Mouse (Mus musculus): ENCODE results near the gene Elp1. TPM values are rescaled to one million over a fixed set of nuclear protein-coding genes. Genes with fewer than 3 reads are reported as not detected.

The Elp1 gene
- polyA plus RNA-seq, 1 experiment from 2014 or later = 36.0 TPM

DNA sequence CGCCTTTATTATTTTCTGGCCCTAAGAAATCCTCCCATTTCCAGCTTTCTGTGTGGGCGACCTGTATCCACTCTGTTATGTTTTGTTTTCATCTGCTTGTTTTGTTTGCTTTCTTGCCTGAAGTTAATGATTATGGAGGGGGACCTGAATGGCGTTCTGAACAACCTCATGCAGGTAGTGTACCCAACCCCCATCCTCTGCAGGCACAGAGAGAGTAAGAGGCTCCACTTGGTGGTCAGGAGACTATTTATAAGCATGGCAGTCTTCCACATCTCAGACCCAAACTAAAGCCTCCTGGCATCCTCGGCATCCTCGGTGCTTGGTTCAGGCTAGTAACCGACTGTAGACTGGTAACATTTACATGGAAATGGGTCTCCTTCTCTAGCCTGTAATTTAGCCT, 79.8 kb downstream of the Elp1 start:
- no peaks in the 10 kb centered on the region for H3K27me3 ChIP-seq (replicated peaks)
- WGBS = 61% methylated on average over 6 of the region's 6 CpGs

DNA sequence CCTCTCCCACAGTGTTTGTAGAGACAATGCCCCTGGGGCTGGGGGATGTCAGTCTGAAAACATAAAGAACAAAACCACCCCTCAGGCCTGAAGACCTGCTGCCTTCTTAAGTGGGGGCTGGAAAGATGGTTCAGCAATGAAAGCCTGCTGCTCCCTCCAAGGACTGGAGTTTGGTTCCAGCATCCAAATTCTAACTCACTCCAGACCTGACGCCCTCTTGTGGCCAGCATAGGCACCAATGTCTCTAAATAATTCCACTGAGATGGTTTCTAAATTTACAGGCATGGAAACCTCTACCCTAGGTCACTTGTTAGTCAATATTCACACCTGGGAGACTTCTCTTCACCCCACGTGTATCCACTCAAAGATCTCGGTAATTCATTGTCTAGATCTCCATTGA, 80.7 kb downstream of the Elp1 start:
- H3K4me1 ChIP-seq (replicated peaks) = no peaks in the 10 kb centered on the region
- H3K4me3 ChIP-seq (replicated peaks) = no peak overlapping the region
- no peak overlapping the region for H3K4me2 ChIP-seq (replicated peaks)
- 36% methylated on average over 3 of the region's 3 CpGs for WGBS
- H3K36me3 ChIP-seq = no peaks in the 10 kb centered on the region
- no peak for ATAC-seq
- H3K9ac ChIP-seq = no peak overlapping the region
- no peaks in the 10 kb centered on the region for H3K9me3 ChIP-seq
- no peaks in the 10 kb centered on the region for H3K27me3 ChIP-seq (replicated peaks)
- no peak overlapping the region for H3K27ac ChIP-seq

More for the DNA sequence above, 79.8 kb downstream of the Elp1 start:
- H3K4me2 ChIP-seq (replicated peaks) = no peak overlapping the region
- H3K9me3 ChIP-seq = no peaks in the 10 kb centered on the region
- H3K36me3 ChIP-seq = no peaks in the 10 kb centered on the region
- H3K4me3 ChIP-seq (replicated peaks) = no peak overlapping the region
- no peak overlapping the region for H3K27ac ChIP-seq
- ATAC-seq = no peak
- no peaks in the 10 kb centered on the region for H3K4me1 ChIP-seq (replicated peaks)
- no peak overlapping the region for H3K9ac ChIP-seq

DNA sequence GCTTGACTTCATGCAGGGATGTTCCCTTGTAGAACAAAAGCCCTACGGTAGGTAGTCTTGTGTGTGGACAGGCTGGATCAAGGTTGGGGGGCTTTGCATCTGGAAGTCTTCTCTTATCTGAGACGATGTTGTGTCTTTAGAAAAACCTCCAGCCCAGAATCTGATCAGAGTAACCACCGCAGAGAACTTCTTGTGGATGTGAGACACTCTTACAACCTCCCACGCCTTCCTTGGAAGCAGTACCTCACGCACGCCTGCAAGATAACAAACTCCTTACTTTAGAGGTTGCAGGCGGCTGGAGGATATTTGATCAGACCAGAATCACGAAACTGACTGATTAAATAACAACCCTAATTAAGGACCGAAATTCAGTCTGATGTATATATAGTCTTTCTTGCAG, 81.7 kb downstream of the Elp1 start:
- H3K36me3 ChIP-seq = no peaks in the 10 kb centered on the region
- no peaks in the 10 kb centered on the region for H3K4me1 ChIP-seq (replicated peaks)
- no peaks in the 10 kb centered on the region for H3K9me3 ChIP-seq
- no peak for ATAC-seq
- no peak overlapping the region for H3K4me2 ChIP-seq (replicated peaks)
- H3K4me3 ChIP-seq (replicated peaks) = no peak overlapping the region
- WGBS = 74% methylated on average over 9 of the region's 9 CpGs
- H3K27ac ChIP-seq = no peak overlapping the region
- no peaks in the 10 kb centered on the region for H3K27me3 ChIP-seq (replicated peaks)
- H3K9ac ChIP-seq = no peak overlapping the region

DNA sequence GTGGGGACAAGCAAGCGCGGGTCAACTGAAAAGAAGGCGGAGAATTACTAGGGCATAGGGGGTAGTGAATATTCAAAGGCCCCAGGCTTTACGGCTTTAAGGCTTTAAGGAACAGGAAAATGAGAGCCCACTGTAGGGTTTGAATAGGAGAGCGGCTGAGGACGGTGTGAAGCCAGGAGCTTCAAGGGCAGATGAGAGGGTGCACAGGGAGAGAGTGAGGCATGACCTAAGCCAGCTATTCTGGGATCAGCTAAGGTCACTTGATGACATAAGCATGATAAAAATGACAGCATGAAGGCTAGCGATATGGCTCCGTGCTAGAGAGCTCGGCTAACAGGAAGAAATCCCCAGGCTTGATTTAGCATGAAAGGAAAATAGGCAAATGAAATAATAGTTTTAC, 82.7 kb downstream of the Elp1 start:
- no peaks in the 10 kb centered on the region for H3K36me3 ChIP-seq
- no peak overlapping the region for H3K4me2 ChIP-seq (replicated peaks)
- no peak overlapping the region for H3K4me3 ChIP-seq (replicated peaks)
- no peak overlapping the region for H3K27ac ChIP-seq
- ATAC-seq = no peak
- 71% methylated on average over 9 of the region's 9 CpGs for WGBS
- H3K27me3 ChIP-seq (replicated peaks) = no peaks in the 10 kb centered on the region
- H3K9ac ChIP-seq = no peak overlapping the region
- no peaks in the 10 kb centered on the region for H3K4me1 ChIP-seq (replicated peaks)
- no peaks in the 10 kb centered on the region for H3K9me3 ChIP-seq

DNA sequence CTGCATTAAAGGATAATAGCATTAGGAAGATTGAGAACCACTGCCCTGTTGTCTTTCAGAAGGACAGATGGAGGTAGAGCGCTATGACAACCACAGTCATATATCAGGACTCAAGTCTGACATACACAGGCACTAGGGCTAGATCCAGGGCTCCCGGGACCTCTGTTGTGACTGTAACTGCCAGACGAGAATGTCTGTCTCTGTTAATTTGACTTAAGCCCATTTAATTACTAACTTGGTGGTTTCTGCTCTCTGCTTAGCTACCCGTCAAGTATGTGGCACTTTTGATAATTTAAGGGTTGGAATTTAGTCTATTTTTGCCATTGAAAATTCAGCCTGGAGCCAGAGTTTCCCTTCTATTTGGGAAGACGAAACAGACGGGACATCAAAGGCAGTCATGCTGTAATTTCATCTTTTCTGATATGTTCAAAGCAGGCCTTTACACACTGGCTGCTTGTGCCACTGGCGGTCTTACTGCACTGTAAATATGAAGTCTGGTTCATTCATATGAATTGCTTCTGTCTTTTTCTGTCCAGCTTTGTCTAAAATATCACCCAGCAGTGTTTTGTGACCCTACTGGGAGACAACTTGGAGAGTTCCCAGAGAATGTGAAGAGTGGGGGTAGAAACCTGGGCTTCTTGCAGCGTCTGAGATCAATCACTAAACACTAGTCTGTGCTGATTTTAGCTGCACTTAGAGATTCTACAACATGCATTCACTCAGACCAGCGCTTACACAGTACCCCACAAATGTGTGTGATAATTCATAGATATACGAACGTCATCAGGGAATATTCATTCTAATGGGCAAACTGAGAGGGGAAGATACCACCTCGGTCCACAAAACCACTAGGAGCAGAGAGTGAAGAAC, 83.3 kb downstream of the Elp1 start:
- H3K4me1 ChIP-seq (replicated peaks) = no peaks in the 10 kb centered on the region
- H3K27ac ChIP-seq = no peak overlapping the region
- H3K9me3 ChIP-seq = no peaks in the 10 kb centered on the region
- no peaks in the 10 kb centered on the region for H3K36me3 ChIP-seq
- 62% methylated on average over 12 of the region's 12 CpGs for WGBS
- no peak overlapping the region for H3K4me2 ChIP-seq (replicated peaks)
- no peak for ATAC-seq
- no peak overlapping the region for H3K9ac ChIP-seq
- no peaks in the 10 kb centered on the region for H3K27me3 ChIP-seq (replicated peaks)
- H3K4me3 ChIP-seq (replicated peaks) = no peak overlapping the region

DNA sequence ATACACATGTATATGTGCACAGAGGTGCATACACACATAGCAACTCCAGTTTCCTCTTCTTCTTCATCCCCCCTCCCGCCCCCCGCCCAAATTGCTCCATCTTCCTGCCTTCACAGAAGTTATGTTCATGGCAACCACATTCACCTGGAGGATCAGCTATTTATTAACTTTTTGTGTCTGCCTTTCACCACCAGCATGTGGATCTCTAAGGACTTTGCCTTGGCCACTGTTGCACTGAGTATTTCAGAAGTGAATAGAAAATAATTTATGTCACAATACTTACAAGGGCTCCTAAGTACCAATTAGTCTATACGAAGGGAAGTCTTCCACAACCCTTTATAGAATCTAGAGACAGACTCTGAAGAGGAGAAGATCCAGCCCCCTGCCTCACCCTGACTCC, 84.2 kb downstream of the Elp1 start:
- Histone ChIP-seq H3K27me3 (replicated peaks) (no peaks in the 10 kb centered on the region), H3K36me3 (no peaks in the 10 kb centered on the region), H3K4me1 (replicated peaks) (no peaks in the 10 kb centered on the region), H3K9me3 (no peaks in the 10 kb centered on the region), H3K9ac (no peak overlapping the region), H3K4me2 (replicated peaks) (no peak overlapping the region), H3K27ac (no peak overlapping the region), H3K4me3 (replicated peaks) (no peak overlapping the region)
- 78% methylated on average over 3 of the region's 3 CpGs for WGBS
- no peak for ATAC-seq

DNA sequence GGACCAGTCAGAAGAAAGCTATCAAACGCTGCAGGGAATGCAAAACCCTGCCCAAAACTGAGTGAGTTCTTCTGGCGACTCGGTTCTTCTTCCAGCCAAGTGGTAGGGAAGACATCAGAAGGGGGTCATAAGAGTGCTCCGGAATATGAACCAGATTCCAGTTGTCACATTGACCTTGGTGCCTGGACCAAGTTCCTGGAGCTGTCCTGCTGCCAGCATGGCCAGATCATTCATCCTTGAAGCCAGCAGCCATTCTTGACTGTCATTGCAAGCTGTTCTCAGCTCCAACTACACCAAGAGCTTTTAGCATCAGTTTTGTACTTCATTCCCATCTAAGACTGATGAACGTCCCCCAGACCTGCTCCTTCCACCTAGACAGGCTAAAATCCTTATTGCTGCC, 85.3 kb downstream of the Elp1 start:
- H3K9ac ChIP-seq = no peak overlapping the region
- H3K36me3 ChIP-seq = no peaks in the 10 kb centered on the region
- no peaks in the 10 kb centered on the region for H3K9me3 ChIP-seq
- ATAC-seq = no peak
- H3K27ac ChIP-seq = no peak overlapping the region
- WGBS = 59% methylated on average over 5 of the region's 5 CpGs
- no peak overlapping the region for H3K4me3 ChIP-seq (replicated peaks)
- no peaks in the 10 kb centered on the region for H3K27me3 ChIP-seq (replicated peaks)
- H3K4me2 ChIP-seq (replicated peaks) = no peak overlapping the region
- no peaks in the 10 kb centered on the region for H3K4me1 ChIP-seq (replicated peaks)

DNA sequence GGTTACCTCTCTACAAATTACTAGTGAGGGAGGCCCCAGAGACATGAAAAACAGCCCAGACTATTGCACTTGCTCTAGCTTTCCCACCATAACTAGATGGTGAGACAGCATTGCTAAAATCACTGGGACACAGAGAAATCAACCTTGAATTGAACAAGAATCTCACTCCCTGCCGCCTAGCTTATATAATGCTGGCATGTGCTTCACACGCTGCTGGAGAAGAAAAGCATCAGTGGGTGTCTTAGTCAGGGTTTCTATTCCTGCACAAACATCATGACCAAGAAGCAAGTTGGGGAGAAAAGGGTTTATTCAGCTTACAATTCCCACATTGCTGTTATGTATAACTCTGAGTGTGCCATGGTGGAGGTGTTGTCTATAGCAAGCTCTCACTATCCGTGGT, 89.0 kb downstream of the Elp1 start:
- H3K27me3 ChIP-seq (replicated peaks) = no peaks in the 10 kb centered on the region
- H3K4me2 ChIP-seq (replicated peaks) = no peak overlapping the region
- H3K36me3 ChIP-seq = no peaks in the 10 kb centered on the region
- H3K4me3 ChIP-seq (replicated peaks) = no peak overlapping the region
- H3K9ac ChIP-seq = no peak overlapping the region
- 86% methylated on average over 3 of the region's 3 CpGs for WGBS
- no peaks in the 10 kb centered on the region for H3K4me1 ChIP-seq (replicated peaks)
- H3K27ac ChIP-seq = no peak overlapping the region
- no peak for ATAC-seq
- H3K9me3 ChIP-seq = no peaks in the 10 kb centered on the region

DNA sequence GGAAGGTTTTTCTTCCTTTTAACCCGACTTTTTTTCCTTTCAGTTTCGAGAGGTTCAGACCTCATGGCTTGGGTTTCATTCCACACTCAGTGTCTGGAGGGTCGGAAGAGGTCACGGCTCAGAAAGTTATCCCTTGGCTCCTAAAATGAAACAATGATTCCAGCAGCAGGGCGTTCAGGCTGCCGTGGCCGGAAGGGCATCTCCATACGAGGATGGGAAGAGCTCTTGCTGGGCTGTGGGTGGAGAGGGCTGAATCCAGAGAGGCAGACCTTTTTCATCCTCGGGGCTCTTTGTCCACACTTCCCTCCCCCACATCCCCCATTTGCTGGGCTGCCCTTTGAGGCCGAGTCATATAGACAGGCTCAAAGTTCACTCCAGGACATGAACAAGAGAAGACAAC, 99.9 kb downstream of the Elp1 start:
- WGBS = 39% methylated on average over 10 of the region's 10 CpGs
- Histone ChIP-seq H3K9me3 (no peaks in the 10 kb centered on the region), H3K9ac (no peak overlapping the region), H3K4me3 (replicated peaks) (no peak overlapping the region), H3K4me2 (replicated peaks) (no peak overlapping the region), H3K27ac (no peak overlapping the region), H3K36me3 (no peaks in the 10 kb centered on the region), H3K4me1 (replicated peaks) (no peaks in the 10 kb centered on the region), H3K27me3 (replicated peaks) (no peaks in the 10 kb centered on the region; the same call in 1 of the 2 replicates)
- ATAC-seq = no peak

Other genes starting within 250 kb of the Elp1 start
- not detected in 2 replicates for gene Gm26657, start 62.3 kb downstream of the Elp1 start, polyA plus RNA-seq (2015; fragmentation: Nextera tagmentation; extraction: Ambion mirVana)
- gene Actl7b, start 60.9 kb downstream of the Elp1 start, polyA plus RNA-seq (2015; fragmentation: Nextera tagmentation; extraction: Ambion mirVana) = not detected in 2 replicates
- not detected in 2 replicates for gene Actl7a, start 58.9 kb downstream of the Elp1 start, polyA plus RNA-seq (2015; fragmentation: Nextera tagmentation; extraction: Ambion mirVana)
- 13.0 and 14.9 TPM in 2 replicates for gene Fam206a, start within 50 bp of the Elp1 start, polyA plus RNA-seq (2015; fragmentation: Nextera tagmentation; extraction: Ambion mirVana)
- 20.6 and 25.6 TPM in 2 replicates for gene Ctnnal1, start 62.9 kb upstream of the Elp1 start, polyA plus RNA-seq (2015; fragmentation: Nextera tagmentation; extraction: Ambion mirVana)
- 9.9 and 11.0 TPM in 2 replicates for gene Tmem245, start 145.1 kb upstream of the Elp1 start, polyA plus RNA-seq (2015; fragmentation: Nextera tagmentation; extraction: Ambion mirVana)
- gene Frrs1l, start 188.1 kb upstream of the Elp1 start, polyA plus RNA-seq (2015; fragmentation: Nextera tagmentation; extraction: Ambion mirVana) = 0.78 and 0.92 TPM in 2 replicates